Mouse (Mus musculus) brain, embryonic 14.5 days (tissue): Measurements from ENCODE around the gene Sertad4.

Experiments used
- CTCF ChIP-seq: fragments of 200-500 bp; IDR thresholded peaks from 2 replicates; pipeline ENCODE4 v1.5.1; 2012; ENCODE audit warnings: inconsistent platforms, mild to moderate bottlenecking, moderate library complexity, borderline replicate concordance; ENCODE audit not compliant: insufficient read depth, insufficient read length; ENCODE audit errors: extremely low read depth
- POLR2A ChIP-seq: fragments of 200-500 bp; IDR thresholded peaks from 2 replicates; pipeline ENCODE4 v1.6.1; 2012; ENCODE audit warnings: mild to moderate bottlenecking, inconsistent platforms, borderline replicate concordance; ENCODE audit not compliant: poor library complexity, insufficient read depth, insufficient read length, severe bottlenecking; ENCODE audit errors: extremely low read depth

DNA sequence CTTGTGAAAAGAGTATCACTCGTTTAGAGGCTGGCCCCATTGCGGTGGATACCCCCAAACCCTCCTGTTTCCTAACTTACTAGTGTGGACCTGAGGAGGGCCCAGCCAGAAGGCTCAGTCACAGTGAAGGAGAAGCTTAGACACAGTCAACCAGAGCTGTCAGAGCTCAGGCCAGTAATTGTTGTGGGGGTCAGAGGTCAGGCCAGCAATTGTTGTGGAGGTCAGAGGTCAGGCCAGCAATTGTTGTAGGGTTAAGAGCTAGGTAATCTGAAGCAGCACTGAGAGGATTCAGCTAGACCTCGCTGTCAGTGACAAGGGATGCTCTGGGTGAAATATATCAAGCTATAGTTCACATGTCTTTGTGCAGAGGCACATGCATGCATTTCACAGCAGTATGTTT is 8.3 kb downstream of the Sertad4 start:
- TF ChIP-seq CTCF (no peak), POLR2A (no peak)
